ENCODE assay signal across 14 mouse cellular contexts in the genomic region with DNA sequence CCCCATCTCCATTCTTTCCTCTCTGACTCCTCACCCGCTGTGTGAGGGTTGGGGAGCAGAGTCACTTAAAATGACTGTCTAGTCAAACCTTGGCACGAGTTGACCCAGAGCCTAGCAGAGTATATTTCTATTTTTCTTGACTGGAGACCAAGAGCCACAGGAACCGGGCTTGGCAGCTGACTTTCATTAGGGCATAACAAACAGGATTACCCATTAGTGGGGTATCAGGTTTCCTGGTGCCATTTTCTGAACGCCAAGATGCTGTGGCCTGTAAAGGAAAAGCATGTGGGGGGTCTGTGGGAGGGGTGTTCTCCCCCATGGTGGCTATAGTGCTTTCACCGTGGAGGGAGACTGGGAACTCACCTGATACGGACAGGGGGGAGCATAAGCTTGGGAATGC. TPM values are rescaled to one million over a fixed set of nuclear protein-coding genes. Genes with fewer than 3 reads are reported as not detected.
A peak's percentile ranks its signal among the peaks of the same experiment; 100 is the strongest.
DNase-seq lines count a peak whose midpoint lies in the region; ATAC-seq and TF ChIP-seq lines count a peak whose summit lies in the region.
"Had no signal": no experiment of that assay in that cellular context is flagged by ENCODE, and none has a peak within 500 bp of the region (broad histone marks: within the 10 kb centered on the region; RNA-seq: fewer than 3 reads in every experiment).

No protein-coding gene starts in this region.

- H3K27me3 ChIP-seq in MEL (ENCODE audit: control insufficient read depth in 1 of 2, insufficient read depth in 2 of 2, low read length in 2 of 2), result no peaks in the 10 kb centered on the region
- no peaks in the 10 kb centered on the region for H3K27me3 ChIP-seq in limb, embryonic 14.5 days (ENCODE audit: control insufficient read depth, insufficient read depth, low read length)
- H3K27me3 ChIP-seq in intestine, postnatal 0 days (replicated peaks; ENCODE audit: control insufficient read depth, insufficient read depth, low read length), result no peaks in the 10 kb centered on the region
- H3K27me3 ChIP-seq in forebrain, embryonic 12.5 days, result 0 out of 2 replicates have a peak, but pooled peaks cover 4% of the 10 kb centered on the region

- TF ChIP-seq CTCF in MEL (IDR thresholded peaks at IDR 0.05 in 2 of 3, conservative IDR thresholded peaks at IDR 0.05 in 1 of 3; ENCODE audit: control insufficient read depth in 1 of 3, insufficient read depth in 1 of 3, low read depth in 2 of 3, low read length in 3 of 3, poor library complexity in 1 of 3, severe bottlenecking in 1 of 3), result no peak
- no peak for TF ChIP-seq CTCF in intestine, postnatal 0 days (IDR thresholded peaks at IDR 0.05; ENCODE audit: low read depth)

- no peak for TF ChIP-seq EP300 in MEL (IDR thresholded peaks at IDR 0.05; ENCODE audit: low read depth in 1 of 2, low read length in 2 of 2)

- no peak overlapping the region for H3K4me2 ChIP-seq in limb, embryonic 14.5 days (replicated peaks; ENCODE audit: low read depth, low read length, severe bottlenecking)
- no peak overlapping the region for H3K4me2 ChIP-seq in intestine, postnatal 0 days (replicated peaks; ENCODE audit: low read depth)
- H3K4me2 ChIP-seq in forebrain, embryonic 12.5 days, result no peak overlapping the region

- peaks cover 0 to 34% of the 10 kb centered on the region in 2 experiments; a peak in 2 of 4 replicates for H3K36me3 ChIP-seq in MEL (ENCODE audit: control insufficient read depth in 1 of 2, insufficient read depth in 2 of 2, low read length in 2 of 2)
- no peaks in the 10 kb centered on the region for H3K36me3 ChIP-seq in limb, embryonic 14.5 days (ENCODE audit: control insufficient read depth, insufficient read depth, low read length)
- H3K36me3 ChIP-seq in intestine, postnatal 0 days (ENCODE audit: control insufficient read depth, insufficient read depth), result no peaks in the 10 kb centered on the region
- H3K36me3 ChIP-seq in forebrain, embryonic 12.5 days (replicated peaks), result no peaks in the 10 kb centered on the region

- WGBS in limb, embryonic 14.5 days, result 6% methylated on average over 6 of the region's 6 CpGs
- WGBS in intestine, postnatal 0 days, result 36% methylated on average over 6 of the region's 6 CpGs
- 2% methylated on average over 6 of the region's 6 CpGs for WGBS in forebrain, embryonic 12.5 days

- peaks cover 19 to 42% of the 10 kb centered on the region in 2 experiments; a peak in 3 of 4 replicates for H3K4me1 ChIP-seq in MEL (ENCODE audit: control insufficient read depth in 1 of 2, insufficient read depth in 2 of 2, low read length in 2 of 2)
- peaks cover 9% of the 10 kb centered on the region for H3K4me1 ChIP-seq in limb, embryonic 14.5 days (ENCODE audit: control insufficient read depth, insufficient read depth, low read length)
- H3K4me1 ChIP-seq in intestine, postnatal 0 days (replicated peaks; ENCODE audit: control insufficient read depth, insufficient read depth, low read length), result no peaks in the 10 kb centered on the region
- peaks cover 12% of the 10 kb centered on the region for H3K4me1 ChIP-seq in forebrain, embryonic 12.5 days

- no peaks in the 10 kb centered on the region for H3K9me3 ChIP-seq in MEL (replicated peaks; ENCODE audit: insufficient read depth, low read length)
- no peaks in the 10 kb centered on the region for H3K9me3 ChIP-seq in limb, embryonic 14.5 days (ENCODE audit: control insufficient read depth, low read length)
- no peaks in the 10 kb centered on the region for H3K9me3 ChIP-seq in intestine, postnatal 0 days (ENCODE audit: control insufficient read depth)
- H3K9me3 ChIP-seq in forebrain, embryonic 12.5 days, result no peaks in the 10 kb centered on the region
- H3K9me3 ChIP-seq: megakaryocyte, embryonic 14.5 days had no signal

- no peak for TF ChIP-seq POLR2A in MEL (IDR thresholded peaks at IDR 0.05; ENCODE audit: control insufficient read depth in 1 of 2, insufficient read depth in 1 of 2, low read depth in 1 of 2, low read length in 2 of 2, poor library complexity in 1 of 2)
- TF ChIP-seq POLR2A in limb, embryonic 14.5 days (IDR thresholded peaks at IDR 0.05; ENCODE audit: borderline replicate concordance, extremely low read depth, insufficient read depth, insufficient read length), result no peak

- peak; percentile 56 for ATAC-seq in limb, embryonic 14.5 days (ENCODE audit: low FRiP score, low read depth)
- no peak for ATAC-seq in intestine, postnatal 0 days
- ATAC-seq in forebrain, embryonic 12.5 days (ENCODE audit: low FRiP score), result no peak

- intact Hi-C loops in heart, postnatal 25 days (cut with DNase I), result no loop called here

- H3K4me3 ChIP-seq in MEL (ENCODE audit: control insufficient read depth in 1 of 2, insufficient read depth in 1 of 2, low read depth in 2 of 2, low read length in 2 of 2), result peak overlapping the region in 1 of 2 experiments; percentile 8; a peak in 2 of 4 replicates
- H3K4me3 ChIP-seq in limb, embryonic 14.5 days (replicated peaks; ENCODE audit: low read length), result no peak overlapping the region
- H3K4me3 ChIP-seq in intestine, postnatal 0 days (ENCODE audit: low read depth, low read length), result no peak overlapping the region
- no peak overlapping the region for H3K4me3 ChIP-seq in forebrain, embryonic 12.5 days (replicated peaks)

- no peak for TF ChIP-seq RAD21 in MEL (IDR thresholded peaks at IDR 0.05; ENCODE audit: low read depth, low read length)

- no peaks in the 10 kb centered on the region for H3K79me2 ChIP-seq in MEL (ENCODE audit: control insufficient read depth, insufficient read depth, low read length, poor library complexity)

- H3K27ac ChIP-seq in MEL (ENCODE audit: control insufficient read depth, low read depth, low read length), result peak overlapping the region; percentile 93
- H3K27ac ChIP-seq in limb, embryonic 14.5 days (replicated peaks; ENCODE audit: low read depth, low read length), result no peak overlapping the region
- no peak overlapping the region for H3K27ac ChIP-seq in intestine, postnatal 0 days (ENCODE audit: low read depth, low read length)
- no peak overlapping the region for H3K27ac ChIP-seq in forebrain, embryonic 12.5 days

- peak; percentile 17 for DNase-seq in heart, postnatal 4 days
- DNase-seq in heart, postnatal 25 days (ENCODE audit: low spot score), result no peak
- no peak for DNase-seq in MEL (ENCODE audit: low read depth, low spot score)
- peak; percentile 68 for DNase-seq in embryo, embryonic 11 days
- peak; percentile 58 for DNase-seq in limb, embryonic 14.5 days (ENCODE audit: low spot score)
- no peak for DNase-seq in urinary bladder, adult 18-20 months (ENCODE audit: low spot score in 2 of 2)
- DNase-seq: kidney, postnatal 10 days had no signal

- H3K9ac ChIP-seq in MEL (ENCODE audit: control insufficient read depth, low read depth, low read length, poor library complexity, severe bottlenecking), result peak overlapping the region; percentile 55
- no peak overlapping the region for H3K9ac ChIP-seq in limb, embryonic 14.5 days (ENCODE audit: low read depth, low read length, severe bottlenecking)
- no peak overlapping the region for H3K9ac ChIP-seq in intestine, postnatal 0 days (ENCODE audit: low read depth, low read length)
- no peak overlapping the region for H3K9ac ChIP-seq in forebrain, embryonic 12.5 days

RNA-seq across cellular contexts. Expression of gene Ahsg, which starts 10.2 kb away (rescaled TPM):
- total RNA-seq in heart, postnatal 4 days (2021), result 1 to 10 TPM; 8.6 to 9.8 TPM
- 10 to 100 TPM in 1 of 2 experiments, 1 to 10 TPM in 1; 9.7 to 11.6 TPM for total RNA-seq in heart, postnatal 25 days (2021)
- total RNA-seq in MEL (2012; rRNA removed), result 0.16 TPM in 1 of 2 replicates, not detected in the other
- under 1 TPM in 1 of 2 experiments, not detected in 1; 0.13 TPM for polyA plus RNA-seq in MEL (2012; ENCODE audit: insufficient read depth in 1 of 2, insufficient read length in 2 of 2, low read depth in 1 of 2, low replicate concordance in 2 of 2, missing spikeins in 1 of 2)
- polyA plus RNA-seq in limb, embryonic 14.5 days (2012; rRNA removed), result 0.35 and 1.4 TPM in 2 replicates
- polyA plus RNA-seq in limb, embryonic 14.5 days (2014; fragmentation: Nextera tagmentation; extraction: Ambion mirVana), result not detected in 2 replicates
- 0.55 and 1.6 TPM in 2 replicates for polyA plus RNA-seq in intestine, postnatal 0 days (2015; fragmentation: Nextera tagmentation; extraction: Ambion mirVana)
- polyA plus RNA-seq in forebrain, embryonic 12.5 days (2016; fragmentation: Nextera tagmentation; extraction: Ambion mirVana), result not detected in 2 replicates
- total RNA-seq: common myeloid progenitor, adult 5-6 weeks; left cerebral cortex, postnatal 25 days had no signal

RNA-seq across cellular contexts. Expression of gene Dnajb11, which starts 23.3 kb away (rescaled TPM):
- total RNA-seq in heart, postnatal 4 days (2021), result 10 to 100 TPM; 68.4 to 69.1 TPM
- total RNA-seq in heart, postnatal 25 days (2021), result 10 to 100 TPM; 54.0 to 65.7 TPM
- total RNA-seq in MEL (2012; rRNA removed), result 116 and 147 TPM in 2 replicates
- 100 to 1,000 TPM in 1 of 2 experiments, 10 to 100 TPM in 1; 90.2 to 139 TPM for polyA plus RNA-seq in MEL (2012; ENCODE audit: insufficient read depth in 1 of 2, insufficient read length in 2 of 2, low read depth in 1 of 2, low replicate concordance in 2 of 2, missing spikeins in 1 of 2)
- 42.2 and 58.9 TPM in 2 replicates for polyA plus RNA-seq in limb, embryonic 14.5 days (2012; rRNA removed)
- 99.4 and 100 TPM in 2 replicates for polyA plus RNA-seq in limb, embryonic 14.5 days (2014; fragmentation: Nextera tagmentation; extraction: Ambion mirVana)
- 119 and 122 TPM in 2 replicates for polyA plus RNA-seq in intestine, postnatal 0 days (2015; fragmentation: Nextera tagmentation; extraction: Ambion mirVana)
- 87.7 and 87.8 TPM in 2 replicates for polyA plus RNA-seq in forebrain, embryonic 12.5 days (2016; fragmentation: Nextera tagmentation; extraction: Ambion mirVana)

RNA-seq across cellular contexts. Expression of gene Tbccd1, which starts 23.4 kb away (rescaled TPM):
- 10 to 100 TPM in 1 of 2 experiments, 1 to 10 TPM in 1; 9.9 to 11.7 TPM for total RNA-seq in heart, postnatal 4 days (2021)
- 10 to 100 TPM; 11.1 to 13.4 TPM for total RNA-seq in heart, postnatal 25 days (2021)
- 20.4 and 28.7 TPM in 2 replicates for total RNA-seq in MEL (2012; rRNA removed)
- 10 to 100 TPM in 1 of 2 experiments, not detected in 1; 23.8 TPM for polyA plus RNA-seq in MEL (2012; ENCODE audit: insufficient read depth in 1 of 2, insufficient read length in 2 of 2, low read depth in 1 of 2, low replicate concordance in 2 of 2, missing spikeins in 1 of 2)
- polyA plus RNA-seq in limb, embryonic 14.5 days (2012; rRNA removed), result 23.0 and 25.7 TPM in 2 replicates
- 26.0 and 27.6 TPM in 2 replicates for polyA plus RNA-seq in limb, embryonic 14.5 days (2014; fragmentation: Nextera tagmentation; extraction: Ambion mirVana)
- polyA plus RNA-seq in intestine, postnatal 0 days (2015; fragmentation: Nextera tagmentation; extraction: Ambion mirVana), result 14.0 and 14.7 TPM in 2 replicates
- polyA plus RNA-seq in forebrain, embryonic 12.5 days (2016; fragmentation: Nextera tagmentation; extraction: Ambion mirVana), result 30.8 and 36.2 TPM in 2 replicates

RNA-seq across cellular contexts. Expression of gene Fetub, which starts 37.2 kb away (rescaled TPM):
- total RNA-seq in heart, postnatal 4 days (2021), result not detected
- under 1 TPM in 1 of 2 experiments, not detected in 1; 0.21 TPM for total RNA-seq in heart, postnatal 25 days (2021)
- 0.26 TPM in 1 of 2 replicates, not detected in the other for total RNA-seq in MEL (2012; rRNA removed)
- polyA plus RNA-seq in MEL (2012; ENCODE audit: insufficient read depth in 1 of 2, insufficient read length in 2 of 2, low read depth in 1 of 2, low replicate concordance in 2 of 2, missing spikeins in 1 of 2), result under 1 TPM in 1 of 2 experiments, not detected in 1; 0.96 TPM
- 0.08 and 0.12 TPM in 2 replicates for polyA plus RNA-seq in limb, embryonic 14.5 days (2012; rRNA removed)
- 0.25 TPM in 1 of 2 replicates, not detected in the other for polyA plus RNA-seq in limb, embryonic 14.5 days (2014; fragmentation: Nextera tagmentation; extraction: Ambion mirVana)
- polyA plus RNA-seq in intestine, postnatal 0 days (2015; fragmentation: Nextera tagmentation; extraction: Ambion mirVana), result not detected in 2 replicates
- polyA plus RNA-seq in forebrain, embryonic 12.5 days (2016; fragmentation: Nextera tagmentation; extraction: Ambion mirVana), result not detected in 2 replicates
- total RNA-seq: common myeloid progenitor, adult 5-6 weeks; left cerebral cortex, postnatal 25 days had no signal
- polyA plus RNA-seq: heart, embryonic 14.5 days; neural tube, embryonic 14.5 days had no signal

Comparison
In these comparisons a context has a peak if more than half of its experiments do, and no peak if none do; other contexts are left out.
1. DNase-seq: peak in heart, postnatal 4 days (single experiment), embryo, embryonic 11 days (single experiment) and limb, embryonic 14.5 days (single experiment); none in heart, postnatal 25 days (single experiment), MEL (single experiment) and urinary bladder, adult 18-20 months (0 of 2).